Mouse (Mus musculus) C2C12 (cell line): ENCODE measurements around the gene Kansl1. TPM values are rescaled to one million over a fixed set of nuclear protein-coding genes. Genes with fewer than 3 reads are reported as not detected.

Source experiments
- H3K27me3 ChIP-seq: one replicate; pipeline ENCODE4 v1.6.1; 2011; ENCODE audit not compliant: control insufficient read depth, insufficient read depth, insufficient read length
- H3K36me3 ChIP-seq: one replicate; pipeline ENCODE4 v1.6.1; 2011; ENCODE audit not compliant: control insufficient read depth, insufficient read depth
- H3K4me3 ChIP-seq: one replicate; pipeline ENCODE4 v1.5.1; 2011; ENCODE audit warnings: mild to moderate bottlenecking, control low read depth; ENCODE audit not compliant: poor library complexity, insufficient read depth, severe bottlenecking
- H3K79me2 ChIP-seq: one replicate; pipeline ENCODE4 v1.6.1; 2011; ENCODE audit not compliant: control insufficient read depth, insufficient read depth
- H3K79me3 ChIP-seq: one replicate; pipeline ENCODE4 v1.6.1; 2011; ENCODE audit warnings: low read depth, control low read depth
- H3ac ChIP-seq: one replicate; pipeline ENCODE3; 2011; ENCODE audit warnings: low read depth; ENCODE audit not compliant: control insufficient read depth, insufficient read length
- CEBPB ChIP-seq: IDR thresholded peaks from one replicate; pipeline ENCODE4 v1.6.1; 2011; ENCODE audit warnings: low read depth, mild to moderate bottlenecking, control low read depth, moderate library complexity
- CTCF ChIP-seq: IDR thresholded peaks from one replicate; pipeline ENCODE4 v1.5.1; 2011; ENCODE audit not compliant: control insufficient read depth, insufficient read depth, insufficient read length
- FOSL1 ChIP-seq: IDR thresholded peaks from one replicate; pipeline ENCODE4 v1.8.0; 2011; ENCODE audit warnings: mild to moderate bottlenecking, low read length; ENCODE audit not compliant: poor library complexity, insufficient read depth, severe bottlenecking
- MAX ChIP-seq: IDR thresholded peaks from one replicate; pipeline ENCODE4 v1.6.1; 2011; ENCODE audit warnings: mild to moderate bottlenecking, control low read depth
- MYOD1 ChIP-seq: IDR thresholded peaks from one replicate; pipeline ENCODE4 v1.6.1; 2011; ENCODE audit warnings: low read depth; ENCODE audit not compliant: control insufficient read depth, insufficient read length
- MYOG ChIP-seq: IDR thresholded peaks from one replicate; pipeline ENCODE4 v1.6.1; 2011; ENCODE audit not compliant: control insufficient read depth, insufficient read length; ENCODE audit errors: extremely low read depth
- USF1 ChIP-seq: IDR thresholded peaks from one replicate; pipeline ENCODE4 v1.6.1; 2011; ENCODE audit warnings: low read depth, mild to moderate bottlenecking, control low read depth, moderate library complexity
- polyA plus RNA-seq: library from polyadenylated mRNA; unstranded; fragments of >200 nt; fragmentation: generic; extraction: Trizol; gene quantifications from one replicate; pipeline ENCODE4 v1.2.1, GENCODE M21; 2012; ENCODE audit warnings: missing spikeins

Kansl1 gene
- polyA plus RNA-seq, 1 experiment: 14.5 TPM

DNA sequence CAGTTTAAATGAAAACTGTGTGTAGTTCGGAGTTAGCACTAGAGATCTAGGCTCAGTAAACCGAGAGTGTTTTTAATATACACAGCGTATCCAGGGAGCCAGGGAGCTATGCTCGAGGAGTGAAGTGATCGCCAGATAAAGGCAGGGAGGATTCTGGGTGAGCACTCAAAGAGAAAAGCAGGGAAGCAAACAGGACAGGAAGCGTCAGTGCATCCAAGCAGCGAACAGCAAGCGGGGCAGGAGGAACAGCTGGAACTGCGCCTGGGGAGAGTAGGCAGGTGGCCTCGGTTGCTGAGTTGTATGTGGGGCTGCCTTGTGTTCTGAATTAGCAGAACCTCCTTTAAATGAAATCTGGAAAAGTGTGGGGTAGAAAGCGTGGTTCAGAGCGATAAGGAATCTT is 166.0 kb downstream of the Kansl1 start:
- Histone ChIP-seq H3K4me3 (no peak overlapping the region), H3K79me3 (no peaks in the 10 kb centered on the region), H3K27me3 (no peaks in the 10 kb centered on the region), H3ac (no peak overlapping the region), H3K36me3 (no peaks in the 10 kb centered on the region), H3K79me2 (no peaks in the 10 kb centered on the region)
- TF ChIP-seq CTCF (no peak), MYOD1 (no peak), USF1 (no peak), MAX (no peak), FOSL1 (no peak)

- Histone ChIP-seq H3K36me3 (no peaks in the 10 kb centered on the region), H3K4me3 (no peak overlapping the region), H3K79me2 (no peaks in the 10 kb centered on the region), H3ac (no peak overlapping the region), H3K27me3 (no peaks in the 10 kb centered on the region), H3K79me3 (no peaks in the 10 kb centered on the region)
- no peak for TF ChIP-seq CTCF
- no peak for TF ChIP-seq USF1
- no peak for TF ChIP-seq FOSL1
- no peak for TF ChIP-seq CEBPB
- TF ChIP-seq MYOD1: no peak
- TF ChIP-seq MAX: no peak
- no peak for TF ChIP-seq MYOG
Measured at GRCm38 (mm10) chr11:104297671-104298070, 171.0 kb downstream of the Kansl1 start.

DNA sequence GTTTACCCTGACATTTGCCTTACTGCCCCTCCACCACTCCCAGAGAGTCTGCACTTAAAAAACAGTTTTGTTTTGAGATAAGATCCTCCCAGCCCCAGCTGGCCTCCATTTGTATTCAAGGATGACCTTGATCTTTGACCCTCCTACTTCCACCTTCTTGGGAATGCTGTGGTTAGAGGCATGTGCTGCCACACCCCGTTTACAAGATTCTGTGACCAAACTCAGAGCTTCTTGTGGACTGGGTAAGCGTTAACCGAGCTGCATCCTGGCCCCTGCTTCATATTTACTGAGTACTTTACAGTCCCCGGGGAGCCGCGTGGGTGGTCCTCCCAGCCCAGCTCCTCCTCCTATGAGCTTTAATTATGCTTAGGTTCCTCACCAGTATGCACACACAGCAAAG is 173.0 kb downstream of the Kansl1 start:
- no peaks in the 10 kb centered on the region for H3K36me3 ChIP-seq
- H3K4me3 ChIP-seq: no peak overlapping the region
- H3K27me3 ChIP-seq: no peaks in the 10 kb centered on the region
- no peak overlapping the region for H3ac ChIP-seq
- no peaks in the 10 kb centered on the region for H3K79me2 ChIP-seq
- TF ChIP-seq MYOG (no peak), FOSL1 (no peak), CTCF (no peak), MYOD1 (no peak), USF1 (peak; percentile 26), CEBPB (no peak), MAX (peak; percentile 51)
- H3K79me3 ChIP-seq: no peaks in the 10 kb centered on the region

DNA sequence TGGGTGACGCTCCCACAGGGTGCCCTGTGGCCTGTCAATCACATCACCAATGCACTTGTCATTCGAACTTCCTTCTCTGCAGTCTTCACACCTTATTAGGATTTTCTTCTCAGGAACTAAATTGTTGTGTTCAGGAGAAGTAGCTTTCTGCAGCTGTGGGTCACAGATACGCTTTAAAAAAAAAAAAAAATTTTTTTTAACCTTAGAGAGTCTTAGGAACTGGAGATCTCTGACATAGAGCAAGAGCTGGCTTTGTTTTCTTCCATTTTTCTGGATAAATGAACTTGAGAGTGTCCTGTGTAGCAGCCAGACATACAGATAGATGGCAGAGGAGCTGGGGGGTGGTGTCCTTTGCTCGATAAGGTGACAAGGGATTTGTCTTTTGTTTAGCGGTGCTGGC is 173.5 kb downstream of the Kansl1 start:
- H3K4me3 ChIP-seq: no peak overlapping the region
- H3K79me3 ChIP-seq: no peaks in the 10 kb centered on the region
- H3ac ChIP-seq: no peak overlapping the region
- TF ChIP-seq MAX (no peak), MYOG (no peak), CEBPB (no peak), MYOD1 (no peak), CTCF (no peak), USF1 (no peak), FOSL1 (no peak)
- H3K36me3 ChIP-seq: no peaks in the 10 kb centered on the region
- H3K79me2 ChIP-seq: no peaks in the 10 kb centered on the region
- no peaks in the 10 kb centered on the region for H3K27me3 ChIP-seq

DNA sequence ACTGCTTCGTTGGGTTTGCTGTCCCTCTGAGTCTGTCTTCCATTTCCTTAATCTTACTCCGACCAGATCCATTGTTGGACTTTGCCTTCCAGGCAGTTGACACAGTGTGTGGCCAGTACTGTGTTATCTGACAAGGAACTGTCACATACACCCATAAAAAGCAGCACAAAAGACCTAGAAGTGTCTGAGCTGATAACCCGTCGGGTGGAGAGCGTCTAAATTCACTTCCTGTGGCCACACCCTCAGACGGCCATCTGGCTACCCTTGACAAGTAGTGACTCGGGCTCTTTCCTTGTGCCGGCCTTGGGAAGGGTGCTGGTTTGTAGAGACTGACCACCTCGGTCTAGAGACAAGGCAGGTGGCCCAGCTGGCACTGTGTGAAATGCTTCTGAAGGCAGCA is 175.4 kb downstream of the Kansl1 start:
- Histone ChIP-seq H3K36me3 (no peaks in the 10 kb centered on the region), H3K79me3 (no peaks in the 10 kb centered on the region), H3ac (no peak overlapping the region), H3K27me3 (no peaks in the 10 kb centered on the region), H3K4me3 (no peak overlapping the region), H3K79me2 (no peaks in the 10 kb centered on the region)
- TF ChIP-seq CTCF (no peak), MYOD1 (no peak), MYOG (no peak), CEBPB (no peak), FOSL1 (no peak), MAX (no peak), USF1 (no peak)
